Mouse (Mus musculus): ENCODE data around the gene Col19a1. TPM values are rescaled to one million over a fixed set of nuclear protein-coding genes. Genes with fewer than 3 reads are reported as not detected.

The Col19a1 gene
- polyA plus RNA-seq, 1 experiment, result 0.11 TPM

DNA sequence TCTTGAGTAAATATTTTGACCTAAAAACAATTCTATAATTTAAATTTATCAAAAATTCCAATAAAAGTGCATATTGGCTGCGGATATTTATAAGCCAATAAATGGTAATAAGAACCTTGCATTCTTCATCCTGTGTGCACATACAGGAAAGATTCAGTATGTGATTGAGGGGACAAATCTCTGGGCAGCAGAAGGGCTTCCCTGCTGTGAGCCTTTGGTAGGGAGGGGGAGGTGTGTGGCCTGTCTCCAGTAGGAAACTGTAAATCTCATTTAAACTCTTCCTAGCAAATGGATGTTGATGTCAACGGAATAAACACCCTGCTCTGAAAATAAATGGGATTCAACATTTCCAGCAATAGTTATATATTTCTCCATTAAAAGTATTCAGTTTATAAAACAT lies 23.2 kb downstream of the Col19a1 start:
- Histone ChIP-seq H3K4me1 (replicated peaks; ENCODE audit: control insufficient read depth, insufficient read depth, low read length) (no peaks in the 10 kb centered on the region), H3K27ac (ENCODE audit: control insufficient read depth, insufficient read depth, low read length) (no peak overlapping the region), H3K27me3 (ENCODE audit: control insufficient read depth, insufficient read depth, low read length) (no peaks in the 10 kb centered on the region), H3K36me3 (ENCODE audit: control insufficient read depth, insufficient read depth, low read length) (no peaks in the 10 kb centered on the region), H3K4me3 (ENCODE audit: control insufficient read depth, insufficient read depth, low read length) (no peak overlapping the region)
- no peak for TF ChIP-seq POLR2A (IDR thresholded peaks at IDR 0.05; ENCODE audit: control insufficient read depth, extremely low read depth, insufficient read depth, low read length, poor library complexity)
- no peak for TF ChIP-seq CTCF (IDR thresholded peaks at IDR 0.05; ENCODE audit: borderline replicate concordance, control insufficient read depth, extremely low read depth, insufficient read depth, low read length, poor library complexity)
- 86% methylated on average over 2 of the region's 2 CpGs for WGBS
- no peak for DNase-seq

DNA sequence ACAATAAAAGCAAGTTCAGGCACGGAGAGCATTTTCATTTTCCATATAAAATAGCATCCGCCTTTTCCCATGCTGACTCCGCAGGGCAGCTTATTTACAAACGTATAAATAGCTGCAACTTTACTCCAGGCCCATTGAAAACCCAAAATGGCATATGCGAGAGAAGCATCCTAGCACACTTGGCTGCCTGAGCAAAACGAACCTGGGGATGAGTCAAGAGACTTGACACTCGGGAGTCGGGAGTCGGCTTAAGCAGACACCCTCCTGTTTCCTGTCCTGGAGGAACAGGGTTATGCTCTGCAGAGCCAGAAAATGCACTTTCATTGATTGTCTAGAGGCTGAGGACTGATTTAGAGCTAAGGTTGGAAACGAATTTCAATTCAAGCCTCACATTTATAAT lies 29.3 kb downstream of the Col19a1 start:
- 79% methylated on average over 10 of the region's 10 CpGs for WGBS
- H3K27ac ChIP-seq (ENCODE audit: control insufficient read depth, insufficient read depth, low read length), result no peak overlapping the region
- DNase-seq, result no peak
- H3K4me1 ChIP-seq (replicated peaks; ENCODE audit: control insufficient read depth, insufficient read depth, low read length), result no peaks in the 10 kb centered on the region
- no peaks in the 10 kb centered on the region for H3K36me3 ChIP-seq (ENCODE audit: control insufficient read depth, insufficient read depth, low read length)
- H3K27me3 ChIP-seq (ENCODE audit: control insufficient read depth, insufficient read depth, low read length), result no peaks in the 10 kb centered on the region
- TF ChIP-seq CTCF (IDR thresholded peaks at IDR 0.05; ENCODE audit: borderline replicate concordance, control insufficient read depth, extremely low read depth, insufficient read depth, low read length, poor library complexity), result no peak
- TF ChIP-seq POLR2A (IDR thresholded peaks at IDR 0.05; ENCODE audit: control insufficient read depth, extremely low read depth, insufficient read depth, low read length, poor library complexity), result no peak
- no peak overlapping the region for H3K4me3 ChIP-seq (ENCODE audit: control insufficient read depth, insufficient read depth, low read length)

DNA sequence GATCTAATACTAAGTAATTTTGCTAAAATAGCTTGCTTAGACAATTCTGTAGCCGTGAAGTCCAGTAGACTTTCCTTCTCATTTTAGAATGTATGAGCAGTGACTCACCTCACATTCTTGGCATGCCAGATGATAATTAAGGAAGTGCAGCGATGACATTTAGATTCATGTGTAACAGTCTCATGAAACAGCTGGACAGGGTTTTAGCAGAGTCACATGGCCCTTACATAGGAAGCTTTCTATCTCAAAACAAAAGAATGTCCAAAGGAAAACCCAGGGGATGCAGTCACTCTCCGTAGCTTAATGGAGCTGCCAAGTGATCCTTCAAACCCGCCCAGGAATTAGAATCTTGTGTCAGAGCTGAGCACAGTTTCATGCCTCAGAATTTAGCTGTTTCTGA lies 33.8 kb downstream of the Col19a1 start:
- DNase-seq, result no peak
- H3K36me3 ChIP-seq (ENCODE audit: control insufficient read depth, insufficient read depth, low read length), result no peaks in the 10 kb centered on the region
- no peaks in the 10 kb centered on the region for H3K4me1 ChIP-seq (replicated peaks; ENCODE audit: control insufficient read depth, insufficient read depth, low read length)
- TF ChIP-seq CTCF (IDR thresholded peaks at IDR 0.05; ENCODE audit: borderline replicate concordance, control insufficient read depth, extremely low read depth, insufficient read depth, low read length, poor library complexity) (no peak), POLR2A (IDR thresholded peaks at IDR 0.05; ENCODE audit: control insufficient read depth, extremely low read depth, insufficient read depth, low read length, poor library complexity) (no peak)
- H3K27me3 ChIP-seq (ENCODE audit: control insufficient read depth, insufficient read depth, low read length), result no peaks in the 10 kb centered on the region
- no peak overlapping the region for H3K4me3 ChIP-seq (ENCODE audit: control insufficient read depth, insufficient read depth, low read length)
- no peak overlapping the region for H3K27ac ChIP-seq (ENCODE audit: control insufficient read depth, insufficient read depth, low read length)
- WGBS, result 54% methylated on average over 4 of the region's 4 CpGs

DNA sequence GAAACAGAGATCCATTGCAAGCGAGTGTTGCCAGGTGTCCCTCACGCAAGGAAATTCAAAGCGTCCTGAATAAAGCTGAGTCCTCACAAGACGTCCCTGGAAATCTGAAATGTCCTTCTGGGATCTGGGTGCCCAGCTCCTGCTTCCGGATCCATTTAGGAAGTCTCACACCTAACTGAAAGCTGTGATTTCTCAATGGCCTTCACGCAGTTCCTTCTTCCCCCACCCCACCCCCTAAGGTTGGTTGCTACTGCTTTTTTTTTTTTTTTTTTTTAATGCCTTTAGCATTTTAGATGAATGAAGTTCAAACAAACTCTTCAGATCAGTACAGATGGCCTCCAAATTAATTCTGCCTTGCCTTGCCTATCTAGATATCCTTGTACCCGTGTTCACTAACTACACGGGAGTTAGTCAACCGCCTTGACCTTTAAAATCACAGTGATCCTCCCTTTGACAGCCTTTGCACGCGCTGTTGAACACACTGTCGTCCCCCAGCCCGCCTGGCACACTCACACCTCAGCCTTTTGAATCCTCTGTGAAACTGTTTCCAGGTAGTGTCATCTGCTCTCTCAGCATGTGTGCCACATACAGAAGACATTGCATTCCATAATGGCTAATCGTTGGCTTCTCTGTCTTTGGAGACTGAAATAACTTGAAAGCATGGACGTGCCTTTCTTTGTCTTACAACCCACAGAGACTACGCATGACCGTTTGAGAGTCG lies 36.6 kb downstream of the Col19a1 start:
- Histone ChIP-seq H3K4me3 (ENCODE audit: control insufficient read depth, insufficient read depth, low read length) (no peak overlapping the region), H3K27me3 (ENCODE audit: control insufficient read depth, insufficient read depth, low read length) (no peaks in the 10 kb centered on the region), H3K4me1 (replicated peaks; ENCODE audit: control insufficient read depth, insufficient read depth, low read length) (no peaks in the 10 kb centered on the region), H3K36me3 (ENCODE audit: control insufficient read depth, insufficient read depth, low read length) (no peaks in the 10 kb centered on the region), H3K27ac (ENCODE audit: control insufficient read depth, insufficient read depth, low read length) (no peak overlapping the region)
- no peak for TF ChIP-seq POLR2A (IDR thresholded peaks at IDR 0.05; ENCODE audit: control insufficient read depth, extremely low read depth, insufficient read depth, low read length, poor library complexity)
- no peak for TF ChIP-seq CTCF (IDR thresholded peaks at IDR 0.05; ENCODE audit: borderline replicate concordance, control insufficient read depth, extremely low read depth, insufficient read depth, low read length, poor library complexity)
- 90% methylated on average over 18 of the region's 18 CpGs for WGBS
- no peak for DNase-seq

DNA sequence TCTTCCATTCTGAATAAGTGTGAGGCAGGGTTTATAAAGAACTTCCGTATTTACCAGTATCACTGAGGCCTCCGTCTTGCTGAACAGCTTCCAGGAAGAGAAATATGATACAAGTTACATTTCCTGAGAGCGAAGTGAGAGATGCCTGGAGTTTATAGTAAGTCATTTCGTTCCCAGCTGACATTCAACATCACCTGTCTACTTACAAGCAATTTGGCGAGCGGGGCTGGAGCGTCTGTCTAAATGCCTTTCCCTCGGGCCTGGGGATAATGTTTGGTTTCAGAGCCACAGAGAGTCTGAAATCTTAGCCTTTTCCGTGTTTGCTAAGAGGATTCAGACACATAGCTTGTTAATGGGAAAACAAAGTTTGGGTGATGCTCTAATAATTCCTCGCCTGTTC lies 37.2 kb downstream of the Col19a1 start:
- no peaks in the 10 kb centered on the region for H3K36me3 ChIP-seq (ENCODE audit: control insufficient read depth, insufficient read depth, low read length)
- TF ChIP-seq POLR2A (IDR thresholded peaks at IDR 0.05; ENCODE audit: control insufficient read depth, extremely low read depth, insufficient read depth, low read length, poor library complexity) (no peak), CTCF (IDR thresholded peaks at IDR 0.05; ENCODE audit: borderline replicate concordance, control insufficient read depth, extremely low read depth, insufficient read depth, low read length, poor library complexity) (no peak)
- 90% methylated on average over 10 of the region's 10 CpGs for WGBS
- no peak overlapping the region for H3K4me3 ChIP-seq (ENCODE audit: control insufficient read depth, insufficient read depth, low read length)
- no peaks in the 10 kb centered on the region for H3K27me3 ChIP-seq (ENCODE audit: control insufficient read depth, insufficient read depth, low read length)
- DNase-seq, result no peak
- H3K4me1 ChIP-seq (replicated peaks; ENCODE audit: control insufficient read depth, insufficient read depth, low read length), result no peaks in the 10 kb centered on the region
- H3K27ac ChIP-seq (ENCODE audit: control insufficient read depth, insufficient read depth, low read length), result no peak overlapping the region

DNA sequence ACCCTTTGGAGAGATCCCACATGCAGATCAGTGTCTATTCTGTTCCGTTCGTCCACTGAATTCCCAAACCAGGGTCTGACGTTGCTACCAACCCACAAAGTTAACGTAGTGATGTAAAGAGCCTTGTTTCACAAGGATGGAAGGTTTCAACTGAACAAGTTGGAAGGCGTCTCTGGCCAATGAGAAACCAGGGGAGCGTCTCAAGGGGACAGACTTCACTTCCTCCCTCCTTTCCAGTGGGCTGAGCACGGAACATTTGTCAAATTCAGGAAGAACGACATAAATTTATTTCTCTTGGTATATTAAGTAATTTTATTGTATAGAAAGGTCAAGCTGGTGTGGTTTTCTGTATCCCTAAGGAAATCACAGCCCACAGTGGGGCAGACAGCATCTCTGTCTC lies 38.2 kb downstream of the Col19a1 start:
- Histone ChIP-seq H3K4me1 (replicated peaks; ENCODE audit: control insufficient read depth, insufficient read depth, low read length) (no peaks in the 10 kb centered on the region), H3K4me3 (ENCODE audit: control insufficient read depth, insufficient read depth, low read length) (no peak overlapping the region), H3K27ac (ENCODE audit: control insufficient read depth, insufficient read depth, low read length) (no peak overlapping the region), H3K36me3 (ENCODE audit: control insufficient read depth, insufficient read depth, low read length) (no peaks in the 10 kb centered on the region), H3K27me3 (ENCODE audit: control insufficient read depth, insufficient read depth, low read length) (no peaks in the 10 kb centered on the region)
- DNase-seq, result no peak
- 75% methylated on average over 8 of the region's 8 CpGs for WGBS
- TF ChIP-seq CTCF (IDR thresholded peaks at IDR 0.05; ENCODE audit: borderline replicate concordance, control insufficient read depth, extremely low read depth, insufficient read depth, low read length, poor library complexity) (no peak), POLR2A (IDR thresholded peaks at IDR 0.05; ENCODE audit: control insufficient read depth, extremely low read depth, insufficient read depth, low read length, poor library complexity) (no peak)

DNA sequence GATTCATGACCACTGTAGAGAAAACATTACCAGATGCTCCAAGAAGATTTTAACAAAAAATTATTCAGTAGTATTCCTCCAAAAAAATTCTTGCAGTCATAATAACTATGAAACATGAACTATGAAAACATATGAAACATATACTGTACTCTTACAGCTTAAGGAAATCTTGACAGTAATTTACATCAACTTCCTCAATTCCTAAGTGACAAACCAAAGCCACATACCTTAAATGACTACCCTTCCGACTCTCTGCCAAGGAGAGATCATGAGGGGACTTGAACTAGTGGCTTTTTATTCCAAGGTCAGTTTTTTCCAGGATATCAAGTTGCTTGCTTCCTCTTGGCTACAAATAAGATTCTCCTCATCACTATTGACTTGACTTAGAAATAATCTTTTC lies 39.7 kb downstream of the Col19a1 start:
- 30% methylated on average over 1 of the region's 1 CpGs for WGBS
- no peaks in the 10 kb centered on the region for H3K4me1 ChIP-seq (replicated peaks; ENCODE audit: control insufficient read depth, insufficient read depth, low read length)
- no peak for DNase-seq
- no peak overlapping the region for H3K4me3 ChIP-seq (ENCODE audit: control insufficient read depth, insufficient read depth, low read length)
- TF ChIP-seq CTCF (IDR thresholded peaks at IDR 0.05; ENCODE audit: borderline replicate concordance, control insufficient read depth, extremely low read depth, insufficient read depth, low read length, poor library complexity), result no peak
- no peaks in the 10 kb centered on the region for H3K36me3 ChIP-seq (ENCODE audit: control insufficient read depth, insufficient read depth, low read length)
- no peak overlapping the region for H3K27ac ChIP-seq (ENCODE audit: control insufficient read depth, insufficient read depth, low read length)
- H3K27me3 ChIP-seq (ENCODE audit: control insufficient read depth, insufficient read depth, low read length), result no peaks in the 10 kb centered on the region

All from thymus, adult 2 months (tissue).